Mouse (Mus musculus) lung, postnatal 4 days (tissue): ENCODE data around the gene Smco3.
A peak's percentile ranks its signal among the peaks of the same experiment; 100 is the strongest.
"Not testable (repeated sequence)": the region's sequence is repeated elsewhere in the genome, so short reads cannot be mapped to it uniquely, and the experiment has no call there.

Experiments used
- DNase-seq, 2 experiments: peaks; one replicate each; pipeline ENCODE4 v3.0.0; 2021

Gene Smco3

GRCm38 (mm10) chr6:136835352-136835751 lies at the start of gene Smco3:
Gene Smco3, minus strand, starts transcription at chr6:136835452.
- no peak for DNase-seq

GRCm38 (mm10) chr6:136884766-136885165 lies 49.5 kb upstream of the Smco3 start:
- DNase-seq, result not testable (repeated sequence)

- no peak for DNase-seq
Measured at GRCm38 (mm10) chr6:136883961-136884360, 48.7 kb upstream of the Smco3 start.

- no peak for DNase-seq
Measured at GRCm38 (mm10) chr6:136883431-136883915, 48.2 kb upstream of the Smco3 start.

- DNase-seq, result no peak
Measured at GRCm38 (mm10) chr6:136881678-136882077, 46.4 kb upstream of the Smco3 start.

GRCm38 (mm10) chr6:136875670-136876069 lies 40.4 kb upstream of the Smco3 start, which contains the start of gene Mgp:
Gene Mgp, minus strand, starts transcription at chr6:136875823.
- peak; percentile 46 to 61 for DNase-seq

- DNase-seq, result peak in 1 of 2 experiments; percentile 37
Measured at GRCm38 (mm10) chr6:136874599-136874998, 39.3 kb upstream of the Smco3 start.

GRCm38 (mm10) chr6:136868921-136869320 lies 33.7 kb upstream of the Smco3 start:
- DNase-seq, result no peak

- DNase-seq, result no peak
Measured at GRCm38 (mm10) chr6:136866150-136866549, 30.9 kb upstream of the Smco3 start.

GRCm38 (mm10) chr6:136865360-136865759 lies 30.1 kb upstream of the Smco3 start:
- no peak for DNase-seq

- DNase-seq, result peak in 1 of 2 experiments; percentile 28
Measured at GRCm38 (mm10) chr6:136861020-136861419, 25.8 kb upstream of the Smco3 start.

- no peak for DNase-seq
Measured at GRCm38 (mm10) chr6:136858420-136858819, 23.2 kb upstream of the Smco3 start.

- DNase-seq, result peak; percentile 33 to 56
Measured at GRCm38 (mm10) chr6:136857873-136858260, 22.6 kb upstream of the Smco3 start.

- DNase-seq, result peak; percentile 30 to 61
Measured at GRCm38 (mm10) chr6:136857186-136857872, 22.1 kb upstream of the Smco3 start, which contains the start of gene Art4. Gene Art4, minus strand, starts transcription at chr6:136857733.

- no peak for DNase-seq
Measured at GRCm38 (mm10) chr6:136856071-136856636, 20.9 kb upstream of the Smco3 start.

- no peak for DNase-seq
Measured at GRCm38 (mm10) chr6:136855183-136855582, 19.9 kb upstream of the Smco3 start.

- no peak for DNase-seq
Measured at GRCm38 (mm10) chr6:136854361-136854781, 19.1 kb upstream of the Smco3 start.

- DNase-seq, result no peak
Measured at GRCm38 (mm10) chr6:136852762-136853161, 17.5 kb upstream of the Smco3 start.

GRCm38 (mm10) chr6:136852348-136852747 lies 17.1 kb upstream of the Smco3 start:
- no peak for DNase-seq

- no peak for DNase-seq
Measured at GRCm38 (mm10) chr6:136850267-136850666, 15.0 kb upstream of the Smco3 start.

GRCm38 (mm10) chr6:136848971-136849370 lies 13.7 kb upstream of the Smco3 start:
- DNase-seq, result no peak

GRCm38 (mm10) chr6:136848399-136848798 lies 13.1 kb upstream of the Smco3 start:
- no peak for DNase-seq

- DNase-seq, result peak; percentile 52 to 72
Measured at GRCm38 (mm10) chr6:136847790-136848189, 12.5 kb upstream of the Smco3 start.

GRCm38 (mm10) chr6:136847267-136847666 lies 12.0 kb upstream of the Smco3 start:
- no peak for DNase-seq
